Mouse (Mus musculus) spleen, adult 2 months (tissue): ENCODE measurements around the gene Fads2.

ENCODE experiments used
- CTCF ChIP-seq: fragments of 200-500 bp; IDR thresholded peaks from 2 replicates; pipeline ENCODE4 v1.5.1; 2011; ENCODE audit warnings: mild to moderate bottlenecking, inconsistent platforms; ENCODE audit not compliant: insufficient read depth, insufficient read length, insufficient replicate concordance; ENCODE audit errors: extremely low read depth
- POLR2A ChIP-seq: fragments of 200-500 bp; IDR thresholded peaks from 2 replicates; pipeline ENCODE4 v1.6.1; 2011; ENCODE audit warnings: low read depth, low read length, inconsistent platforms

DNA sequence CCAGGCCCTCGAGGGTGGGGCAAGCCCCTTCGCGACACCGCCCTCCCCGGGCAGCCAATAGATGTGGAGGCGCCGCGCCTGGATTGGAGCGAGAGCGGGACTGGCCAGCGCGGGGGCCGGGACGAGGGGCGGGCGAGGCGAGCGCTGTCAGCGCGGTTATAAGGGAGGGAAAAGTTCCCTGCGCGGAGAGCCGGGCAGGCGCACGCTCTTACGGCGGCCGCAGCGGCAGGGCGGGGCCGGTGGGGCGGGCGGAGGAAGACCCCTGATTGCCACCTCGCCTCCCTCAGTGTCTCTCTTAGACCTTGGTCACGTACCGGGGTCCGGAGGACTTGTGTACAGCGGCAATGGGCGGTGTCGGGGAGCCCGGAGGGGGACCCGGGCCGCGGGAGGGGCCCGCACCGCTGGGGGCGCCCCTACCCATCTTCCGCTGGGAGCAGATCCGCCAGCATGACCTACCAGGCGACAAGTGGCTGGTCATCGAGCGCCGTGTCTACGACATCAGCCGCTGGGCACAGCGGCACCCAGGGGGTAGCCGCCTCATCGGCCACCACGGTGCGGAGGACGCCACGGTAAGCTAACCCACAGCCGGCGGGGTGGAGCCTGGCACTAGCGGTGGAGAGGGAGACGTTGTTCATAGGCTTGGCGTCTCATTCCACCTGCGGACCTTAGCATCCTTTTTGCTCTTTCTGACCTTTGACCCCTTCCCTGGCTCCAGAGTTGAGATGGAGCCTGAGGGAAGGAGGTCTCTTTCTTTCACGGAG lies 60.0 kb downstream of the Fads2 start, which contains the start of gene Fads3:
- no peak for TF ChIP-seq CTCF
- peak; percentile 18; the same call in 1 of the 2 replicates for TF ChIP-seq POLR2A
